Mouse (Mus musculus) adrenal gland, adult (tissue): ENCODE results near the gene Zfhx2.
"Not testable (repeated sequence)": the region's sequence is repeated elsewhere in the genome, so short reads cannot be mapped to it uniquely, and the experiment has no call there.

Experiments used
- DNase-seq, 2 experiments: peaks; one replicate each; pipeline ENCODE4 v3.0.0; 2022 to 2023; ENCODE audit warnings: low spot score in 1 of 2; ENCODE audit not compliant: inconsistent age in 2 of 2

Zfhx2 gene

GRCm38 (mm10) chr14:55053050-55053449 lies 39.1 kb downstream of the Zfhx2 start:
- no peak for DNase-seq

- DNase-seq = no peak
Measured at GRCm38 (mm10) chr14:55052496-55052895, 39.6 kb downstream of the Zfhx2 start.

GRCm38 (mm10) chr14:55047971-55048531 lies 44.1 kb downstream of the Zfhx2 start:
- no peak for DNase-seq

- not testable (repeated sequence) for DNase-seq
Measured at GRCm38 (mm10) chr14:55043694-55044093, 48.4 kb downstream of the Zfhx2 start.

- no peak for DNase-seq
Measured at GRCm38 (mm10) chr14:55032695-55033225, 59.4 kb downstream of the Zfhx2 start.

GRCm38 (mm10) chr14:55029034-55029698 lies 63.0 kb downstream of the Zfhx2 start:
- DNase-seq = no peak

- no peak for DNase-seq
Measured at GRCm38 (mm10) chr14:55028333-55028835, 63.7 kb downstream of the Zfhx2 start.

- no peak for DNase-seq
Measured at GRCm38 (mm10) chr14:55027653-55028052, 64.5 kb downstream of the Zfhx2 start.

- peak; percentile 27 to 61 for DNase-seq
Measured at GRCm38 (mm10) chr14:55027251-55027650, 64.9 kb downstream of the Zfhx2 start.

GRCm38 (mm10) chr14:55025527-55025926 lies 66.6 kb downstream of the Zfhx2 start:
- no peak for DNase-seq

GRCm38 (mm10) chr14:55024236-55024635 lies 67.9 kb downstream of the Zfhx2 start:
- peak; percentile 47 to 79 for DNase-seq

- DNase-seq = no peak
Measured at GRCm38 (mm10) chr14:55023011-55023410, 69.1 kb downstream of the Zfhx2 start.

- no peak for DNase-seq
Measured at GRCm38 (mm10) chr14:55020394-55020793, 71.7 kb downstream of the Zfhx2 start.

- no peak for DNase-seq
Measured at GRCm38 (mm10) chr14:55016876-55017275, 75.2 kb downstream of the Zfhx2 start.

GRCm38 (mm10) chr14:55015767-55016111 lies 76.4 kb downstream of the Zfhx2 start:
- no peak for DNase-seq

GRCm38 (mm10) chr14:55014991-55015766 lies 76.9 kb downstream of the Zfhx2 start, which contains the start of gene Ngdn:
Ngdn (plus strand) TSS chr14:55015454.
- peak; percentile 98 to 100 for DNase-seq

GRCm38 (mm10) chr14:55014591-55014990 lies 77.5 kb downstream of the Zfhx2 start:
- DNase-seq = no peak

GRCm38 (mm10) chr14:55011116-55011515 lies 81.0 kb downstream of the Zfhx2 start:
- no peak for DNase-seq
